Mouse (Mus musculus) forebrain, embryonic 16.5 days (tissue): ENCODE results near the gene Bcl11b. TPM values are rescaled to one million over a fixed set of nuclear protein-coding genes. Genes with fewer than 3 reads are reported as not detected.
A peak's percentile ranks its signal among the peaks of the same experiment; 100 is the strongest.

Source experiments
- ATAC-seq: fragments of 200-750 bp; cut with Nextera tagmentation; 2 replicates; pipeline ENCODE4 v1.8.0; 2017; ENCODE audit warnings: mild to moderate bottlenecking, moderate library complexity
- H3K27ac ChIP-seq: fragments of 300-500 bp; sonication (generic); 2 replicates; pipeline ENCODE4 v1.5.1; 2014; ENCODE audit warnings: low read length, control low read depth
- H3K27me3 ChIP-seq: fragments of 300-500 bp; sonication (generic); replicated peaks from 2 replicates; pipeline ENCODE4 v1.6.1; 2014; ENCODE audit warnings: low read length; ENCODE audit not compliant: control insufficient read depth, insufficient read depth
- H3K36me3 ChIP-seq: fragments of 300-500 bp; sonication (generic); 2 replicates; pipeline ENCODE4 v1.6.1; 2014; ENCODE audit not compliant: control insufficient read depth, insufficient read depth
- H3K4me1 ChIP-seq: fragments of 300-500 bp; sonication (generic); replicated peaks from 2 replicates; pipeline ENCODE4 v1.6.1; 2014; ENCODE audit warnings: low read length; ENCODE audit not compliant: control insufficient read depth, insufficient read depth
- H3K4me2 ChIP-seq: fragments of 300-500 bp; sonication (generic); 2 replicates; pipeline ENCODE4 v1.6.1; 2014; ENCODE audit warnings: mild to moderate bottlenecking, low read length, control low read depth
- H3K4me3 ChIP-seq: fragments of 300-500 bp; sonication (generic); replicated peaks from 2 replicates; pipeline ENCODE4 v1.5.1; 2014; ENCODE audit warnings: mild to moderate bottlenecking, low read length, control low read depth
- H3K9ac ChIP-seq: fragments of 300-500 bp; sonication (generic); replicated peaks from 2 replicates; pipeline ENCODE4 v1.6.1; 2014; ENCODE audit warnings: low read depth, low read length, control low read depth
- H3K9me3 ChIP-seq: fragments of 300-500 bp; sonication (generic); 2 replicates; pipeline ENCODE4 v1.6.1; 2016; ENCODE audit warnings: low read length; ENCODE audit not compliant: control insufficient read depth
- WGBS: fragments of 180-500 bp; shearing (Covaris S2); extraction: QIAGEN DNeasy Blood & Tissue Kit; methylation state at CpG from one replicate; pipeline ENCODE4 v1.1.7; 2014; 5-methylcytosine and 5-hydroxymethylcytosine counted together
- polyA plus RNA-seq: library from polyadenylated mRNA; unstranded; fragments of >200 nt; fragmentation: Nextera tagmentation; extraction: Ambion mirVana; gene quantifications from 2 replicates; pipeline ENCODE4 v1.2.1, GENCODE M21; 2015

The Bcl11b gene
- polyA plus RNA-seq, 1 experiment from 2014 or later: 81.4 TPM

DNA sequence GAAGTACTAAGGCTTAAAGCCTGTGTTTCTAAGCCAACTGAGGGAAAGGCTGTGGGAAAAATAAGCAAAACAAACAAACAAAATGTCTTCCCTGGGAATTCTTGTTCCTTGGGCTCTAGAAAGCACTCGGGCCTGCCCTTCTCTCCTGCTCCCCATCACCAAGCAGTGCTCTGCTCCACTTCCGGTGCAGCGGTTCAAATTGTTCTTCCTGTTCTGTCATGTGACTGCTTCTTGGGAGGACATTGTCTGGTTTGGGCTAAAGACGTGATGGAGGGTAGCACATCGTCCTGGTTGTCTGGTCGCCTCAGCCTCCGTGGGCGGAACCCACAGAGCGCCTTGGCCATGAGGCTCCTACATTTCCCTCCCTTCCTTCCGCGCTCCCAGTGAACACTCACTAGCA lies 94.6 kb downstream of the Bcl11b start:
- H3K36me3 ChIP-seq: no peaks in the 10 kb centered on the region; the same call in 1 of the 2 replicates
- ATAC-seq: no peak
- WGBS: 89% methylated on average over 11 of the region's 11 CpGs
- H3K9me3 ChIP-seq: peaks cover 7% of the 10 kb centered on the region; the same call in 1 of the 2 replicates
- H3K27ac ChIP-seq: no peak overlapping the region
- H3K4me2 ChIP-seq: no peak overlapping the region
- H3K4me3 ChIP-seq: no peak overlapping the region
- H3K27me3 ChIP-seq: no peaks in the 10 kb centered on the region
- H3K9ac ChIP-seq: no peak overlapping the region
- H3K4me1 ChIP-seq: 0 out of 2 replicates have a peak, but pooled peaks cover 4% of the 10 kb centered on the region

DNA sequence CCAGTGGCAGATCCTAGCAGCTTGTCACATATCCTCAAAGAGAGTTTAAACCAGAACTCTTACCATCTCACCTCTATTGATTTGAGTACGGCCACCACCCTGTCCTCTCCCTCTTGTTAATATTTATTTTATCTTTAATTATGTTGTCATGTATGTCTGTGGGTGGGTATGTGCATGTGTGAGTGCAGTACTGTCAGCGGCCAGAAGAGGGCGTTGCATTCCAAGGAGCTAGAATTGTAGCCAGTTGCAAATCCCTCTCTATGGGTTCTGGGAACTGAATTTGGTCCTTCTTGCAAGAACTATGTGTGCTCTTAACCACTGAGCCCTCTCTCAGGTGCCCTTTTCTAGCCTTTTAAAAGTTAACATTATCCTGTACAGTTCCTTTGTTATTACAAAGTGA lies 98.1 kb downstream of the Bcl11b start:
- 0 out of 2 replicates have a peak, but pooled peaks cover 3% of the 10 kb centered on the region for H3K4me1 ChIP-seq
- peaks cover 7% of the 10 kb centered on the region; the same call in 1 of the 2 replicates for H3K9me3 ChIP-seq
- ATAC-seq: no peak
- H3K27me3 ChIP-seq: no peaks in the 10 kb centered on the region
- H3K36me3 ChIP-seq: no peaks in the 10 kb centered on the region
- no peak overlapping the region for H3K4me3 ChIP-seq
- 94% methylated on average over 3 of the region's 3 CpGs for WGBS
- H3K27ac ChIP-seq: no peak overlapping the region
- no peak overlapping the region for H3K9ac ChIP-seq
- H3K4me2 ChIP-seq: no peak overlapping the region

DNA sequence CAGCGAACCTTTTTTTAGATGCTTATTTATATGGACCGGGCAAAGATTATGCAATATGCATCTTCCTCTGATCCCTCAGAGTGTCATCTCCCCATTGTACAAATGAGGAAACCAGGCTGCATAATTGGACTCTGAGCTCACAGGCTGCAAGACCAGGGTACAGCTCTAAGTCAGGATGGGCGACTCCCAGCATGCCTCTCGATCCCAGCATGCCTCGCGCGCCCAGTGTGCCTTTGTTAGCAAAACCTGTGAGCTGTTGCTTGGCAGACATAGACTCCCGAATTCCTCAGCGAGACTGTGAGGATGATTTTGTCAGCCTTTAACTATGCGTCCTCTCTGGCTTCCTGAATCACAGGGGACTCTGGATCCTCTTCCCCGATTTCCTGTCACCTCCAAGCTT lies 98.9 kb downstream of the Bcl11b start:
- Histone ChIP-seq H3K4me3 (no peak overlapping the region), H3K4me2 (no peak overlapping the region), H3K36me3 (no peaks in the 10 kb centered on the region), H3K27ac (no peak overlapping the region), H3K27me3 (no peaks in the 10 kb centered on the region), H3K4me1 (0 out of 2 replicates have a peak, but pooled peaks cover 3% of the 10 kb centered on the region), H3K9me3 (peaks cover 7% of the 10 kb centered on the region; the same call in 1 of the 2 replicates), H3K9ac (no peak overlapping the region)
- ATAC-seq: no peak
- 84% methylated on average over 11 of the region's 11 CpGs for WGBS

DNA sequence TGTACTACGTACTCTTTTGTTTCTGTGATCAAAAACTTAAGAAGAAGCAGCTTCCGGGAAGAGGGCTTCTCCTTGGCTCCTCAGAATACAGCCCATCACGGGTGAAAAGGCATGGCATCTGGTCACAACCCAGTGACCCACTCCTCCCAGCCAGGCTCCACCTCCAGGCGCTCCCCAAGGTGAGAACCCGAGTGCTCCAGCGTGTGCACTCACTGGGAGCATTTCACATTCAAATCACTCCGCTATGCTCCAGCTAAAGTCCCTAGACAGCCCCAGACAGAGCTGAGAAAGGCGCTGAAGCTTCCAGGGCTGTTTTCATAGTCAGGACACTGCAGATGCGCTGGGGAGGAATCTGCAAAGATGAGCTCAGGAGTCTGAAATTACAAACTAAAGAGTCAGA lies 99.5 kb downstream of the Bcl11b start:
- Histone ChIP-seq H3K27ac (no peak overlapping the region), H3K4me2 (no peak overlapping the region), H3K36me3 (no peaks in the 10 kb centered on the region), H3K27me3 (no peaks in the 10 kb centered on the region), H3K4me1 (0 out of 2 replicates have a peak, but pooled peaks cover 3% of the 10 kb centered on the region), H3K9me3 (peaks cover 7% of the 10 kb centered on the region; the same call in 1 of the 2 replicates), H3K4me3 (no peak overlapping the region), H3K9ac (no peak overlapping the region)
- WGBS: 42% methylated on average over 9 of the region's 9 CpGs
- ATAC-seq: no peak

DNA sequence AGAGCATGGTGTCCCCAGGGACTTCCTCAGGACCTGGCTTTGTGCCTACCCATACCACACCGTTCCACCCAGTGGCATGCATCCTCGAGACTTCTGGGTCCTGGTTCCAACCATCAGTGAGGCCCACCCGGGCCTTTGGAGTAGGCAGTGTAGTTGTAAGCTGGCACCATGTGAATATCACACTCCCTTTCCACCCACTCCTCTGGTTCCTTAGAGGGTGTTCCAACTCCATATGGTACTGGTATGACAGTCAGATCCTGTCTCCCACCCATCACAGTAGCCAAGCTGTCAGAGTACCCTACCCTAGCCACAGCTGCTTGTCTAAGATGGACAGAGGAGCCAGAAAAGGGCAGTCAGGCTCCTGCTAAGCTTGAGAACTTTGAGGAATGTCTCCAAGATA lies 112.0 kb downstream of the Bcl11b start:
- no peak overlapping the region for H3K27ac ChIP-seq
- ATAC-seq: no peak
- 80% methylated on average over 3 of the region's 3 CpGs for WGBS
- H3K4me2 ChIP-seq: no peak overlapping the region
- H3K36me3 ChIP-seq: no peaks in the 10 kb centered on the region
- peaks cover 6% of the 10 kb centered on the region; the same call in 1 of the 2 replicates for H3K4me1 ChIP-seq
- H3K27me3 ChIP-seq: no peaks in the 10 kb centered on the region
- no peaks in the 10 kb centered on the region for H3K9me3 ChIP-seq
- no peak overlapping the region for H3K9ac ChIP-seq
- no peak overlapping the region for H3K4me3 ChIP-seq

DNA sequence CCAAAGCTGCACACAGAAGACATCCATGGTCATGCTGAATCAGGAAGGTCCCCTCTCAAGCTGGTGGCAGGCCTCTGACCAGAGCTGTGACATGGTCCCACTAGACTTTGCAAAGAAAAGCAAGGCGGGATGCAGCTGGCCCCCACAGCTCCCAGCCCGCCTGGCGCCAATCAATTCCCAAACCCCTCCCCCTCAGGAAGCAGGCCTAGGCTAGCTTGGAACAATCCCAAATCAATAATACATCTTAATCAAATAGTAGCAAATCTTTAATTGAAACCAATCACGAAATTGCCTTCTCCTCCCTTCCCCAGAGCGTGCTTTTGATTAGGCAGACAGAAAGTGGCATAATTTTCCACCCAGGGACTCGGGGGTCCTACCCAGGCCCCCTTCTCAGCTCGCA lies 113.1 kb downstream of the Bcl11b start:
- Histone ChIP-seq H3K9ac (no peak overlapping the region), H3K27ac (no peak overlapping the region), H3K4me1 (peaks cover 6% of the 10 kb centered on the region; the same call in 1 of the 2 replicates), H3K4me3 (no peak overlapping the region), H3K36me3 (no peaks in the 10 kb centered on the region), H3K27me3 (no peaks in the 10 kb centered on the region), H3K9me3 (no peaks in the 10 kb centered on the region), H3K4me2 (no peak overlapping the region)
- WGBS: 70% methylated on average over 7 of the region's 7 CpGs
- no peak for ATAC-seq

DNA sequence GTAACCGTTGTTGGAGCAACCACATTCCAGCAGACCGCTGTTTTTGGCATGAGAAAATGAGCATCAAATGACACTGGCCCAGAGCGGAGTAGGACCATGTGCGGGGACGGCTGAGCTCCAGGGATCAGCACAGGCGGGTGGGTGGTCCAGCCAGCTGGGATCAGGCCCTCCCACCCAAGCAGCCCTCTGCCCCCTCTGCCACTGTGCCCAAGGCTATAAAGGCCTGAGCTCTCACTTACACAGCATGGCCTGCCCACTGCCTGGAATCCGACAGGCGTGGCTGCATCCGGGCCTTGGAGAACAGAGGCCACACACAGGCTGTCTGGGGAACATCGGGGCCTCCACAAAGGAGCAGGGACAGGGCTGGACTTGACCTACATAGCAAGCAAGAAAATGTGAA lies 113.6 kb downstream of the Bcl11b start:
- Histone ChIP-seq H3K4me3 (no peak overlapping the region), H3K9ac (no peak overlapping the region), H3K27ac (no peak overlapping the region), H3K9me3 (no peaks in the 10 kb centered on the region), H3K27me3 (no peaks in the 10 kb centered on the region), H3K4me1 (peaks cover 6% of the 10 kb centered on the region; the same call in 1 of the 2 replicates), H3K4me2 (no peak overlapping the region), H3K36me3 (no peaks in the 10 kb centered on the region)
- ATAC-seq: no peak
- WGBS: 69% methylated on average over 10 of the region's 10 CpGs

DNA sequence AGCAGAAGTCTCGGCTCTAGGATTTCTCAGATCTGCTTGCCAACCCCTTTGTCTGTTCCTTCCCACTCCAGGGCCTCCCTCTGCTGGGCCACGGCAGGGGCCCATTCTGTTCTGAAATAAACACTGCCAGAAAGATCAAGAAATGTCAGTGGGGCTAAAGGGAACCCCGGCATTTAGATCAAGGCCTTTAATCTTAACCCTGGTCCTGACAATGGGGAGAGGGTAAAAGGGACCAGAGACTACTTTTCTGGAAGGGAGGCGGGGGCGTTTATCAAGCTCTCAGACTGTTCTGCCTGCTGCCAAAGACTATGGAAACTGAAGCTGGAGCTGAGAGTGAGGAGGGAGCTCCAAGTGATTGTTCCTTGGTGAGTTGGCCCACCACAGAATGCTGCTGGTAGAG lies 114.8 kb downstream of the Bcl11b start:
- Histone ChIP-seq H3K4me3 (no peak overlapping the region), H3K9me3 (no peaks in the 10 kb centered on the region), H3K36me3 (no peaks in the 10 kb centered on the region), H3K9ac (no peak overlapping the region), H3K27me3 (no peaks in the 10 kb centered on the region), H3K4me2 (no peak overlapping the region), H3K4me1 (peaks cover 13% of the 10 kb centered on the region), H3K27ac (no peak overlapping the region)
- WGBS: 20% methylated on average over 5 of the region's 5 CpGs
- peak; percentile 24; the same call in 1 of the 2 replicates for ATAC-seq

DNA sequence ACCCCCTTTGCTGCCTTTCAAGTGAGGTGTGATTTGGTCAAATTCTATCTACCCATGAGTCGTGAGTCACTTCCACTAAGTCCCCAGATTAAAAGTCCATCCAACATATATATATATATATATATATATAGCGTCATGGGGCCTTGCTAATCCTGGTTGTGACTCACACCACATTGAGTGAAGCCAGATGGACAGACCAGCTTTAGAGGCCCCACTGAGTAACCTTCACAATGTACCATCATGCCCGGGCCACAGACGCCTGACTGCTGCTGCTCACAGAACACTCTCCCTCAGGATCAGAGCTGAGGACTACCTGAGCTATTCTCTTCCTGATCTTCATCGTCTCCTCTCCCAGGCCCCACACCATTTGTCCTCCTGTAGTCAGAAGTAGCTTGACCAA lies 115.4 kb downstream of the Bcl11b start:
- H3K4me3 ChIP-seq: no peak overlapping the region
- ATAC-seq: no peak
- H3K27ac ChIP-seq: no peak overlapping the region
- H3K9me3 ChIP-seq: no peaks in the 10 kb centered on the region
- WGBS: 85% methylated on average over 5 of the region's 5 CpGs
- no peaks in the 10 kb centered on the region for H3K36me3 ChIP-seq
- no peak overlapping the region for H3K4me2 ChIP-seq
- H3K27me3 ChIP-seq: no peaks in the 10 kb centered on the region
- H3K9ac ChIP-seq: no peak overlapping the region
- H3K4me1 ChIP-seq: peaks cover 13% of the 10 kb centered on the region

DNA sequence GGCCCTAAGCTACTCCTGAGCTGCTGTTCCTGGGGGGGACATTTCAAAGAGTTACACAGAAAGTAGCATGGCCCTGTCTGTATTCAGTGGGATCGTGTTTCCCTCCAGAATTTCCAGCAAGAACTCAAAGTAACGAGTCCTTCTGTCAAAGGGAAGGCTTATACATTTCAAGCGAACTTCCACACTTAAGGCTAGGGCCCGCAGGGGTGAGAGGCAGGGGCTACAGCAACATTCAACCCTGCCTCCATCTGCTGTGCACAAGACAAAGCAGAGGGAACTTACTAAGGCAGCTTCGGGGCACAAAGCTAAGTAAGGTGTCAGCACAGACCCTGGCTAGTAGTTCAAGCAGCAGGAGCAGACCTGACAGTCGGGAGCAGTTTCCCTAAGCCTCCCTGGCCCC lies 115.8 kb downstream of the Bcl11b start:
- H3K4me1 ChIP-seq: peaks cover 13% of the 10 kb centered on the region
- H3K4me3 ChIP-seq: no peak overlapping the region
- WGBS: 48% methylated on average over 6 of the region's 6 CpGs
- no peak overlapping the region for H3K27ac ChIP-seq
- no peak overlapping the region for H3K4me2 ChIP-seq
- no peaks in the 10 kb centered on the region for H3K9me3 ChIP-seq
- no peaks in the 10 kb centered on the region for H3K36me3 ChIP-seq
- no peaks in the 10 kb centered on the region for H3K27me3 ChIP-seq
- no peak overlapping the region for H3K9ac ChIP-seq
- ATAC-seq: no peak
